22 mouse cellular contexts compared by ENCODE assay signal in genomic region chrX:7936874-7937273, GRCm38 (mm10). TPM values are rescaled to one million over a fixed set of nuclear protein-coding genes. Genes with fewer than 3 reads are reported as not detected.
DNase-seq lines count a peak whose midpoint lies in the region; ATAC-seq and TF ChIP-seq lines count a peak whose summit lies in the region.
"Had no signal": no experiment of that assay in that cellular context is flagged by ENCODE, and none has a peak within 500 bp of the region (broad histone marks: within the 10 kb centered on the region; RNA-seq: fewer than 3 reads in every experiment).

No protein-coding gene starts in this region.

- H3K36me3 ChIP-seq in kidney, adult 2 months (ENCODE audit: control insufficient read depth, insufficient read depth, low read length): no peaks in the 10 kb centered on the region
- H3K36me3 ChIP-seq: liver, embryonic 13.5 days had no signal

- H3K27me3 ChIP-seq in kidney, adult 2 months (replicated peaks; ENCODE audit: control insufficient read depth, insufficient read depth, low read length): no peaks in the 10 kb centered on the region
- H3K27me3 ChIP-seq: liver, embryonic 13.5 days; midbrain, embryonic 13.5 days had no signal

- WGBS in kidney, adult 2 months: 64% methylated on average over 11 of the region's 11 CpGs

- H3K27ac ChIP-seq in kidney, adult 2 months (ENCODE audit: insufficient read depth, low read depth, low read length): no peak overlapping the region
- H3K27ac ChIP-seq: heart, embryonic 10.5 days; liver, embryonic 13.5 days; midbrain, embryonic 13.5 days had no signal

- ATAC-seq in erythroid progenitor cell, adult 5-6 weeks (replicated peaks; ENCODE audit: low FRiP score, poor library complexity, severe bottlenecking): peak; percentile 79
- ATAC-seq: CD4-positive, CD25-positive, alpha-beta regulatory T cell, adult 4 months; forebrain, postnatal 0 days; midbrain, embryonic 13.5 days had no signal

- TF ChIP-seq POLR2A in kidney, adult 2 months (IDR thresholded peaks at IDR 0.05; ENCODE audit: low read depth, low read length): no peak

- 0 out of 2 replicates have a peak, but pooled peaks have one; percentile 22 for TF ChIP-seq CTCF in kidney, adult 2 months (conservative IDR thresholded peaks at IDR 0.05; ENCODE audit: insufficient read depth, insufficient read length, low read depth, low read length)

- no peaks in the 10 kb centered on the region for H3K4me1 ChIP-seq in kidney, adult 2 months (ENCODE audit: control insufficient read depth, insufficient read depth, low read length)
- H3K4me1 ChIP-seq: heart, embryonic 10.5 days; liver, embryonic 13.5 days; midbrain, embryonic 13.5 days had no signal

- H3K4me3 ChIP-seq in kidney, adult 2 months (ENCODE audit: insufficient read depth, low read depth, low read length): no peak overlapping the region
- H3K4me3 ChIP-seq: heart, embryonic 10.5 days; liver, embryonic 13.5 days; midbrain, embryonic 13.5 days had no signal

- DNase-seq in kidney, adult 2 months: no peak
- DNase-seq in kidney, postnatal 14 days: no peak
- DNase-seq in 3134 (ENCODE audit: extremely low read depth, insufficient read length, low spot score) (peak; percentile 11), ES-CJ7 (ENCODE audit: low read depth, low spot score) (peak; percentile 57)
- no peak for DNase-seq in retina, postnatal 1 day
- DNase-seq in embryo, embryonic 9.5 days (ENCODE audit: extremely low spot score): no peak
- DNase-seq: adrenal gland, adult 8-10 months; cerebellum, adult 8-10 months; forebrain, postnatal 0 days; gastrocnemius, postnatal 14 days; kidney, postnatal 25 days; liver, embryonic 13.5 days; lung, postnatal 4 days; right cerebral cortex, postnatal 25 days had no signal

RNA-seq across cellular contexts. Expression of gene Eras, which starts 8.5 kb away (rescaled TPM):
- not detected in 2 replicates for polyA plus RNA-seq in kidney, adult 2 months (2012; rRNA removed)
- total RNA-seq in erythroid progenitor cell, adult 5-6 weeks (2015; ENCODE audit: low replicate concordance): not detected in 2 replicates
- not detected in 2 replicates for total RNA-seq in erythroid progenitor cell, adult 5-6 weeks (2017; ENCODE audit: low replicate concordance)
- total RNA-seq: adrenal gland, adult 8-10 months; forebrain, postnatal 0 days; gastrocnemius, postnatal 14 days; heart, postnatal 25 days; layer of hippocampus, postnatal 14 days; left cerebral cortex, postnatal 36 days had no signal
- polyA plus RNA-seq: CD4-positive, CD25-positive, alpha-beta regulatory T cell, adult 4 months; forebrain, postnatal 0 days; heart, embryonic 10.5 days; intestine, embryonic 14.5 days; liver, embryonic 13.5 days had no signal

RNA-seq across cellular contexts. Expression of gene Hdac6, which starts 10.8 kb away (rescaled TPM):
- 65.1 and 86.2 TPM in 2 replicates for polyA plus RNA-seq in kidney, adult 2 months (2012; rRNA removed)
- 7.2 and 15.9 TPM in 2 replicates for total RNA-seq in erythroid progenitor cell, adult 5-6 weeks (2015; ENCODE audit: low replicate concordance)
- total RNA-seq in erythroid progenitor cell, adult 5-6 weeks (2017; ENCODE audit: low replicate concordance): 13.0 and 21.8 TPM in 2 replicates

RNA-seq across cellular contexts. Expression of gene Pcsk1n, which starts 17.3 kb away (rescaled TPM):
- polyA plus RNA-seq in kidney, adult 2 months (2012; rRNA removed): 0.62 and 0.91 TPM in 2 replicates
- total RNA-seq in erythroid progenitor cell, adult 5-6 weeks (2015; ENCODE audit: low replicate concordance): not detected in 2 replicates
- not detected in 2 replicates for total RNA-seq in erythroid progenitor cell, adult 5-6 weeks (2017; ENCODE audit: low replicate concordance)
- polyA plus RNA-seq: CD4-positive, CD25-positive, alpha-beta regulatory T cell, adult 4 months had no signal

RNA-seq across cellular contexts. Expression of gene Gm10490, which starts 27.5 kb away (rescaled TPM):
- not detected in 2 replicates for polyA plus RNA-seq in kidney, adult 2 months (2012; rRNA removed)
- not detected in 2 replicates for total RNA-seq in erythroid progenitor cell, adult 5-6 weeks (2015; ENCODE audit: low replicate concordance)
- total RNA-seq in erythroid progenitor cell, adult 5-6 weeks (2017; ENCODE audit: low replicate concordance): not detected in 2 replicates
- total RNA-seq: adrenal gland, adult 8-10 months; forebrain, postnatal 0 days; gastrocnemius, postnatal 14 days; heart, postnatal 25 days; layer of hippocampus, postnatal 14 days; left cerebral cortex, postnatal 36 days had no signal
- polyA plus RNA-seq: CD4-positive, CD25-positive, alpha-beta regulatory T cell, adult 4 months; forebrain, postnatal 0 days; intestine, embryonic 14.5 days; liver, embryonic 13.5 days; midbrain, embryonic 13.5 days had no signal

RNA-seq across cellular contexts. Expression of gene Gm10491, which starts 29.2 kb away (rescaled TPM):
- polyA plus RNA-seq in kidney, adult 2 months (2012; rRNA removed): not detected in 2 replicates
- not detected in 2 replicates for total RNA-seq in erythroid progenitor cell, adult 5-6 weeks (2015; ENCODE audit: low replicate concordance)
- total RNA-seq in erythroid progenitor cell, adult 5-6 weeks (2017; ENCODE audit: low replicate concordance): not detected in 2 replicates
- total RNA-seq: adrenal gland, adult 8-10 months; forebrain, postnatal 0 days; gastrocnemius, postnatal 14 days; heart, postnatal 25 days; layer of hippocampus, postnatal 14 days; left cerebral cortex, postnatal 36 days had no signal
- polyA plus RNA-seq: CD4-positive, CD25-positive, alpha-beta regulatory T cell, adult 4 months; forebrain, postnatal 0 days; heart, embryonic 10.5 days; intestine, embryonic 14.5 days; liver, embryonic 13.5 days; midbrain, embryonic 13.5 days had no signal

Comparison
In these comparisons a context has a peak if more than half of its experiments do, and no peak if none do; other contexts are left out.
1. DNase-seq: peak in 3134 (single experiment) and ES-CJ7 (single experiment); none in kidney, adult 2 months (single experiment), kidney, postnatal 14 days (single experiment), retina, postnatal 1 day (single experiment) and embryo, embryonic 9.5 days (single experiment).